Mouse (Mus musculus) stomach, embryonic 14.5 days (tissue): ENCODE data around the gene Atp6v1g2. TPM values are rescaled to one million over a fixed set of nuclear protein-coding genes. Genes with fewer than 3 reads are reported as not detected.

Experiments
- ATAC-seq: fragments of 200-750 bp; cut with Nextera tagmentation; 2 replicates; pipeline ENCODE4 v1.8.0; 2017; ENCODE audit warnings: low read depth, moderate TSS enrichment; ENCODE audit not compliant: insufficient number of reproducible peaks, insufficient read depth, low FRiP score
- H3K27ac ChIP-seq: fragments of 300-500 bp; sonication (generic); 2 replicates; pipeline ENCODE4 v1.5.1; 2014; ENCODE audit warnings: mild to moderate bottlenecking, low read length, moderate library complexity, mixed read lengths
- H3K27me3 ChIP-seq: fragments of 300-500 bp; sonication (generic); 2 replicates; pipeline ENCODE4 v1.6.1; 2014; ENCODE audit warnings: low read length, control low read depth, mixed read lengths; ENCODE audit not compliant: control insufficient read depth, insufficient read depth
- H3K36me3 ChIP-seq: fragments of 300-500 bp; sonication (generic); 2 replicates; pipeline ENCODE4 v1.6.1; 2014; ENCODE audit warnings: mild to moderate bottlenecking, control low read depth, low read length, moderate library complexity, mixed read lengths; ENCODE audit not compliant: control insufficient read depth, insufficient read depth
- H3K4me1 ChIP-seq: fragments of 300-500 bp; sonication (generic); 2 replicates; pipeline ENCODE4 v1.6.1; 2014; ENCODE audit warnings: low read length, control low read depth, mixed read lengths; ENCODE audit not compliant: control insufficient read depth, insufficient read depth
- H3K4me2 ChIP-seq: fragments of 300-500 bp; sonication (generic); replicated peaks from 2 replicates; pipeline ENCODE4 v1.6.1; 2014; ENCODE audit warnings: low read depth, low read length, control low read depth
- H3K4me3 ChIP-seq: fragments of 300-500 bp; sonication (generic); 2 replicates; pipeline ENCODE4 v1.5.1; 2014; ENCODE audit warnings: low read depth, low read length, control low read depth
- H3K9ac ChIP-seq: fragments of 300-500 bp; sonication (generic); replicated peaks from 2 replicates; pipeline ENCODE4 v1.6.1; 2014; ENCODE audit warnings: low read depth, mild to moderate bottlenecking, control low read depth, low read length, moderate library complexity, mixed read lengths
- H3K9me3 ChIP-seq: fragments of 300-500 bp; sonication (generic); 2 replicates; pipeline ENCODE4 v1.6.1; 2016; ENCODE audit warnings: low read depth, low read length, control low read depth; ENCODE audit not compliant: control insufficient read depth
- WGBS: fragments of 180-500 bp; shearing (Covaris S2); extraction: QIAGEN DNeasy Blood & Tissue Kit; methylation state at CpG from one replicate; pipeline ENCODE4 v1.1.7; 2014; 5-methylcytosine and 5-hydroxymethylcytosine counted together
- polyA plus RNA-seq: library from polyadenylated mRNA; unstranded; fragments of >200 nt; fragmentation: Nextera tagmentation; extraction: Ambion mirVana; gene quantifications from 2 replicates; pipeline ENCODE4 v1.2.1, GENCODE M21; 2014

The Atp6v1g2 gene
- polyA plus RNA-seq, 1 experiment from 2014 or later = 8.1 TPM

GRCm38 (mm10) chr17:35244999-35245398 lies 11.5 kb downstream of the Atp6v1g2 start:
- peaks cover 69% of the 10 kb centered on the region for H3K36me3 ChIP-seq
- H3K9ac ChIP-seq = 0 out of 2 replicates have a peak overlapping the region, but pooled peaks have one; percentile 4
- H3K9me3 ChIP-seq = no peaks in the 10 kb centered on the region
- no peak overlapping the region for H3K27ac ChIP-seq
- ATAC-seq = no peak
- H3K4me1 ChIP-seq = peaks cover 26% of the 10 kb centered on the region
- H3K4me2 ChIP-seq = no peak overlapping the region
- 73% methylated on average over 2 of the region's 2 CpGs for WGBS
- H3K4me3 ChIP-seq = no peak overlapping the region
- H3K27me3 ChIP-seq = no peaks in the 10 kb centered on the region

GRCm38 (mm10) chr17:35245731-35246623 lies 12.5 kb downstream of the Atp6v1g2 start:
- no peak overlapping the region for H3K27ac ChIP-seq
- H3K9me3 ChIP-seq = no peaks in the 10 kb centered on the region
- no peak overlapping the region for H3K4me3 ChIP-seq
- H3K4me1 ChIP-seq = peaks cover 17% of the 10 kb centered on the region
- H3K9ac ChIP-seq = no peak overlapping the region
- H3K27me3 ChIP-seq = no peaks in the 10 kb centered on the region
- ATAC-seq = no peak
- H3K36me3 ChIP-seq = peaks cover 79% of the 10 kb centered on the region
- no peak overlapping the region for H3K4me2 ChIP-seq
- 80% methylated on average over 15 of the region's 15 CpGs for WGBS

DNA sequence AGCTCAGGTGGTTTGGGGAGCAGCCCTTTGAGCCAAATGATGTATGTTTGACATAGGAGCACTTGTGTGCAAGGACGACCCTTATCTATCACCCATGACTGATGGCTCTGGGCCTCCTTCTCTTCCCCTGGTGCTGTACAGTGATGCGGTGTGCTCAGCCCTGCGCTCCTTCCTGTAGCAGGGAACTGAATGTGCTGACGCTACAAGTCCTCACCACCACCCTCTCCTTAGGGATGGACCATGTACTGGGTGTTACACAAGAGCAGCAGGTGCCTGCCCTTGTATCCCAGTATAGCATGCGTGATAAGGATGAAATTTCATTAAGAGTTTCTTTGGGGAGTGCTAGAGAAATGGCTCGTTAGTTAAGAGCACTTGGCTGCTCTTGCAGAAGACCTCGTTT lies 13.7 kb downstream of the Atp6v1g2 start:
- Histone ChIP-seq H3K36me3 (peaks cover 89% of the 10 kb centered on the region), H3K4me1 (peaks cover 17% of the 10 kb centered on the region), H3K27ac (no peak overlapping the region), H3K27me3 (no peaks in the 10 kb centered on the region), H3K4me2 (no peak overlapping the region), H3K9ac (no peak overlapping the region), H3K9me3 (no peaks in the 10 kb centered on the region), H3K4me3 (no peak overlapping the region)
- 79% methylated on average over 7 of the region's 7 CpGs for WGBS
- ATAC-seq = no peak

DNA sequence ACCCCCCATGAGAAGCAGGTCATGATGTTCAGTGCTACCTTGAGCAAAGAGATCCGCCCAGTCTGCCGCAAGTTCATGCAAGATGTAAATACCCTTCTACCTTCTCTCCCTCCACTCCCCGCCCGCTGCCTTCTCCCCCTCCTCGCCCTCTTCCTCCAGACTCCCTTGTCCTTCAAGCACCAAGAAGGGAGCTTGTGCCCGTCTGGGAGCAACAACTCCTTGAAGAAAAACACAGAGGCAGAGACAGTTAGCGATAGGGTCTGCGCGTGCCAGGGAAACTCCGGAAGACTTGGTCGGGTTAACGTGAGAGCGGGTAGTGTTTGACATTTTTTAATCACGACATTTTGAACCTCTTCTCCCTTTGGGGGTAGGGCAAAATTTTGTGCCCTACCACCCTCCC lies 15.5 kb downstream of the Atp6v1g2 start:
- Histone ChIP-seq H3K4me1 (peaks cover 12% of the 10 kb centered on the region), H3K9me3 (no peaks in the 10 kb centered on the region), H3K27me3 (no peaks in the 10 kb centered on the region), H3K4me3 (no peak overlapping the region), H3K4me2 (no peak overlapping the region), H3K36me3 (peaks cover 98% of the 10 kb centered on the region), H3K9ac (no peak overlapping the region), H3K27ac (no peak overlapping the region)
- ATAC-seq = no peak
- WGBS = 84% methylated on average over 14 of the region's 14 CpGs

GRCm38 (mm10) chr17:35249451-35250197 lies 16.2 kb downstream of the Atp6v1g2 start:
- Histone ChIP-seq H3K27ac (no peak overlapping the region), H3K27me3 (no peaks in the 10 kb centered on the region), H3K9me3 (no peaks in the 10 kb centered on the region), H3K4me2 (no peak overlapping the region), H3K4me1 (peaks cover 6% of the 10 kb centered on the region; the same call in 1 of the 2 replicates), H3K4me3 (no peak overlapping the region), H3K9ac (no peak overlapping the region), H3K36me3 (peaks cover 94% of the 10 kb centered on the region)
- ATAC-seq = no peak
- WGBS = 85% methylated on average over 19 of the region's 19 CpGs

GRCm38 (mm10) chr17:35250348-35251120 lies 17.1 kb downstream of the Atp6v1g2 start:
- no peak overlapping the region for H3K27ac ChIP-seq
- no peaks in the 10 kb centered on the region for H3K27me3 ChIP-seq
- no peak overlapping the region for H3K4me2 ChIP-seq
- no peak for ATAC-seq
- no peak overlapping the region for H3K9ac ChIP-seq
- WGBS = 85% methylated on average over 3 of the region's 3 CpGs
- no peak overlapping the region for H3K4me3 ChIP-seq
- peaks cover 85% of the 10 kb centered on the region for H3K36me3 ChIP-seq
- H3K9me3 ChIP-seq = no peaks in the 10 kb centered on the region
- no peaks in the 10 kb centered on the region for H3K4me1 ChIP-seq

GRCm38 (mm10) chr17:35251162-35251719 lies 17.8 kb downstream of the Atp6v1g2 start:
- H3K36me3 ChIP-seq = peaks cover 78% of the 10 kb centered on the region
- H3K4me2 ChIP-seq = no peak overlapping the region
- no peak overlapping the region for H3K9ac ChIP-seq
- H3K4me1 ChIP-seq = no peaks in the 10 kb centered on the region
- H3K27me3 ChIP-seq = no peaks in the 10 kb centered on the region
- no peak overlapping the region for H3K4me3 ChIP-seq
- no peak for ATAC-seq
- no peaks in the 10 kb centered on the region for H3K9me3 ChIP-seq
- no peak overlapping the region for H3K27ac ChIP-seq
- 77% methylated on average over 15 of the region's 15 CpGs for WGBS

GRCm38 (mm10) chr17:35251981-35252380 lies 18.5 kb downstream of the Atp6v1g2 start:
- WGBS = 77% methylated on average over 5 of the region's 5 CpGs
- Histone ChIP-seq H3K4me1 (no peaks in the 10 kb centered on the region), H3K4me2 (no peak overlapping the region), H3K4me3 (no peak overlapping the region), H3K27ac (no peak overlapping the region), H3K36me3 (peaks cover 71% of the 10 kb centered on the region), H3K9ac (no peak overlapping the region), H3K9me3 (no peaks in the 10 kb centered on the region), H3K27me3 (no peaks in the 10 kb centered on the region)
- no peak for ATAC-seq
